Mouse (Mus musculus): ENCODE results near the gene Mdga1. TPM values are rescaled to one million over a fixed set of nuclear protein-coding genes. Genes with fewer than 3 reads are reported as not detected.
A peak's percentile ranks its signal among the peaks of the same experiment; 100 is the strongest.

Mdga1 gene
- polyA plus RNA-seq, 1 experiment from 2014 or later, result 1.9 TPM

GRCm38 (mm10) chr17:29848793-29849435 lies 121.0 kb downstream of the Mdga1 start:
- Histone ChIP-seq H3K36me3 (ENCODE audit: control insufficient read depth, insufficient read depth, low read length) (no peaks in the 10 kb centered on the region; the same call in 1 of the 2 replicates), H3K4me2 (ENCODE audit: low read depth, severe bottlenecking) (no peak overlapping the region), H3K4me1 (ENCODE audit: control insufficient read depth, insufficient read depth, low read length) (0 out of 2 replicates have a peak, but pooled peaks cover 2% of the 10 kb centered on the region), H3K9me3 (ENCODE audit: control insufficient read depth, low read length) (no peaks in the 10 kb centered on the region), H3K27ac (replicated peaks; ENCODE audit: low read depth, low read length) (no peak overlapping the region), H3K27me3 (ENCODE audit: control insufficient read depth, insufficient read depth, low read length) (peaks cover 2% of the 10 kb centered on the region; the same call in 1 of the 2 replicates), H3K4me3 (ENCODE audit: low read depth, low read length) (no peak overlapping the region), H3K9ac (ENCODE audit: low read length) (no peak overlapping the region)
- 30% methylated on average over 17 of the region's 17 CpGs for WGBS
- peak; percentile 86 for DNase-seq (ENCODE audit: low spot score)
- no peak for ATAC-seq (ENCODE audit: insufficient number of reproducible peaks, low FRiP score, low TSS enrichment, low read depth)

GRCm38 (mm10) chr17:29847291-29847690 lies 122.6 kb downstream of the Mdga1 start:
- Histone ChIP-seq H3K9me3 (ENCODE audit: control insufficient read depth, low read length) (no peaks in the 10 kb centered on the region), H3K4me3 (ENCODE audit: low read depth, low read length) (no peak overlapping the region), H3K4me2 (ENCODE audit: low read depth, severe bottlenecking) (no peak overlapping the region), H3K27me3 (ENCODE audit: control insufficient read depth, insufficient read depth, low read length) (no peaks in the 10 kb centered on the region), H3K9ac (ENCODE audit: low read length) (no peak overlapping the region), H3K36me3 (ENCODE audit: control insufficient read depth, insufficient read depth, low read length) (no peaks in the 10 kb centered on the region; the same call in 1 of the 2 replicates), H3K4me1 (ENCODE audit: control insufficient read depth, insufficient read depth, low read length) (0 out of 2 replicates have a peak, but pooled peaks cover 2% of the 10 kb centered on the region), H3K27ac (replicated peaks; ENCODE audit: low read depth, low read length) (no peak overlapping the region)
- WGBS, result 44% methylated on average over 8 of the region's 8 CpGs
- no peak for ATAC-seq (ENCODE audit: insufficient number of reproducible peaks, low FRiP score, low TSS enrichment, low read depth)
- DNase-seq (ENCODE audit: low spot score), result no peak

- no peak overlapping the region for H3K4me2 ChIP-seq (ENCODE audit: low read depth, severe bottlenecking)
- no peak overlapping the region for H3K27ac ChIP-seq (replicated peaks; ENCODE audit: low read depth, low read length)
- no peaks in the 10 kb centered on the region for H3K27me3 ChIP-seq (ENCODE audit: control insufficient read depth, insufficient read depth, low read length)
- WGBS, result 61% methylated on average over 15 of the region's 15 CpGs
- DNase-seq (ENCODE audit: low spot score), result no peak
- H3K36me3 ChIP-seq (ENCODE audit: control insufficient read depth, insufficient read depth, low read length), result no peaks in the 10 kb centered on the region; the same call in 1 of the 2 replicates
- no peak overlapping the region for H3K9ac ChIP-seq (ENCODE audit: low read length)
- no peak overlapping the region for H3K4me3 ChIP-seq (ENCODE audit: low read depth, low read length)
- no peak for ATAC-seq (ENCODE audit: insufficient number of reproducible peaks, low FRiP score, low TSS enrichment, low read depth)
- 0 out of 2 replicates have a peak, but pooled peaks cover 7% of the 10 kb centered on the region for H3K4me1 ChIP-seq (ENCODE audit: control insufficient read depth, insufficient read depth, low read length)
- no peaks in the 10 kb centered on the region for H3K9me3 ChIP-seq (ENCODE audit: control insufficient read depth, low read length)
Measured at GRCm38 (mm10) chr17:29846284-29846683, 123.6 kb downstream of the Mdga1 start.

GRCm38 (mm10) chr17:29844949-29845348 lies 124.9 kb downstream of the Mdga1 start:
- Histone ChIP-seq H3K4me2 (ENCODE audit: low read depth, severe bottlenecking) (no peak overlapping the region), H3K9ac (ENCODE audit: low read length) (no peak overlapping the region), H3K4me1 (ENCODE audit: control insufficient read depth, insufficient read depth, low read length) (0 out of 2 replicates have a peak, but pooled peaks cover 7% of the 10 kb centered on the region), H3K36me3 (ENCODE audit: control insufficient read depth, insufficient read depth, low read length) (no peaks in the 10 kb centered on the region; the same call in 1 of the 2 replicates), H3K27ac (replicated peaks; ENCODE audit: low read depth, low read length) (no peak overlapping the region), H3K27me3 (ENCODE audit: control insufficient read depth, insufficient read depth, low read length) (no peaks in the 10 kb centered on the region), H3K4me3 (ENCODE audit: low read depth, low read length) (no peak overlapping the region), H3K9me3 (ENCODE audit: control insufficient read depth, low read length) (no peaks in the 10 kb centered on the region)
- WGBS, result 93% methylated on average over 6 of the region's 6 CpGs
- DNase-seq (ENCODE audit: low spot score) (no peak), ATAC-seq (ENCODE audit: insufficient number of reproducible peaks, low FRiP score, low TSS enrichment, low read depth) (no peak)

- no peak for ATAC-seq (ENCODE audit: insufficient number of reproducible peaks, low FRiP score, low TSS enrichment, low read depth)
Measured at GRCm38 (mm10) chr17:29843419-29844162, 126.3 kb downstream of the Mdga1 start.

GRCm38 (mm10) chr17:29841781-29842690 lies 127.9 kb downstream of the Mdga1 start:
- Histone ChIP-seq H3K4me2 (ENCODE audit: low read depth, severe bottlenecking) (peak overlapping the region; percentile 93), H3K9ac (ENCODE audit: low read length) (peak overlapping the region; percentile 47), H3K9me3 (ENCODE audit: control insufficient read depth, low read length) (no peaks in the 10 kb centered on the region), H3K27ac (replicated peaks; ENCODE audit: low read depth, low read length) (no peak overlapping the region), H3K27me3 (ENCODE audit: control insufficient read depth, insufficient read depth, low read length) (no peaks in the 10 kb centered on the region), H3K36me3 (ENCODE audit: control insufficient read depth, insufficient read depth, low read length) (no peaks in the 10 kb centered on the region; the same call in 1 of the 2 replicates), H3K4me3 (ENCODE audit: low read depth, low read length) (peak overlapping the region; percentile 48), H3K4me1 (ENCODE audit: control insufficient read depth, insufficient read depth, low read length) (peaks cover 22% of the 10 kb centered on the region)
- peak; percentile 55 for ATAC-seq (ENCODE audit: insufficient number of reproducible peaks, low FRiP score, low TSS enrichment, low read depth)
- WGBS, result 4% methylated on average over 44 of the region's 46 CpGs
- peak; percentile 67 for DNase-seq (ENCODE audit: low spot score)

More at GRCm38 (mm10) chr17:29843419-29844162, 126.3 kb downstream of the Mdga1 start:
- H3K4me2 ChIP-seq (ENCODE audit: low read depth, severe bottlenecking), result no peak overlapping the region
- H3K27ac ChIP-seq (replicated peaks; ENCODE audit: low read depth, low read length), result no peak overlapping the region
- no peak overlapping the region for H3K4me3 ChIP-seq (ENCODE audit: low read depth, low read length)
- H3K36me3 ChIP-seq (ENCODE audit: control insufficient read depth, insufficient read depth, low read length), result no peaks in the 10 kb centered on the region; the same call in 1 of the 2 replicates
- WGBS, result 90% methylated on average over 7 of the region's 7 CpGs
- H3K27me3 ChIP-seq (ENCODE audit: control insufficient read depth, insufficient read depth, low read length), result no peaks in the 10 kb centered on the region
- no peak overlapping the region for H3K9ac ChIP-seq (ENCODE audit: low read length)
- no peak for DNase-seq (ENCODE audit: low spot score)
- peaks cover 8% of the 10 kb centered on the region for H3K4me1 ChIP-seq (ENCODE audit: control insufficient read depth, insufficient read depth, low read length)
- H3K9me3 ChIP-seq (ENCODE audit: control insufficient read depth, low read length), result no peaks in the 10 kb centered on the region

- Histone ChIP-seq H3K27me3 (ENCODE audit: control insufficient read depth, insufficient read depth, low read length) (no peaks in the 10 kb centered on the region), H3K4me1 (ENCODE audit: control insufficient read depth, insufficient read depth, low read length) (peaks cover 22% of the 10 kb centered on the region), H3K27ac (replicated peaks; ENCODE audit: low read depth, low read length) (no peak overlapping the region), H3K9ac (ENCODE audit: low read length) (no peak overlapping the region), H3K9me3 (ENCODE audit: control insufficient read depth, low read length) (no peaks in the 10 kb centered on the region), H3K36me3 (ENCODE audit: control insufficient read depth, insufficient read depth, low read length) (no peaks in the 10 kb centered on the region), H3K4me3 (ENCODE audit: low read depth, low read length) (no peak overlapping the region), H3K4me2 (ENCODE audit: low read depth, severe bottlenecking) (no peak overlapping the region)
- ATAC-seq (ENCODE audit: insufficient number of reproducible peaks, low FRiP score, low TSS enrichment, low read depth), result peak; percentile 65; the same call in 1 of the 2 replicates
- 34% methylated on average over 3 of the region's 3 CpGs for WGBS
- peak; percentile 51 for DNase-seq (ENCODE audit: low spot score)
Measured at GRCm38 (mm10) chr17:29838029-29838428, 131.9 kb downstream of the Mdga1 start.

- H3K9ac ChIP-seq (ENCODE audit: low read length), result no peak overlapping the region
- DNase-seq (ENCODE audit: low spot score) (no peak), ATAC-seq (ENCODE audit: insufficient number of reproducible peaks, low FRiP score, low TSS enrichment, low read depth) (no peak)
- H3K4me1 ChIP-seq (ENCODE audit: control insufficient read depth, insufficient read depth, low read length), result peaks cover 22% of the 10 kb centered on the region
- 60% methylated on average over 8 of the region's 8 CpGs for WGBS
- H3K4me2 ChIP-seq (ENCODE audit: low read depth, severe bottlenecking), result no peak overlapping the region
- no peaks in the 10 kb centered on the region for H3K36me3 ChIP-seq (ENCODE audit: control insufficient read depth, insufficient read depth, low read length)
- H3K27ac ChIP-seq (replicated peaks; ENCODE audit: low read depth, low read length), result no peak overlapping the region
- no peaks in the 10 kb centered on the region for H3K9me3 ChIP-seq (ENCODE audit: control insufficient read depth, low read length)
- H3K4me3 ChIP-seq (ENCODE audit: low read depth, low read length), result no peak overlapping the region
- H3K27me3 ChIP-seq (ENCODE audit: control insufficient read depth, insufficient read depth, low read length), result no peaks in the 10 kb centered on the region
Measured at GRCm38 (mm10) chr17:29837441-29837840, 132.4 kb downstream of the Mdga1 start.

All from limb, embryonic 11.5 days (tissue).